Mouse (Mus musculus) granulocyte monocyte progenitor cell, adult 5-6 weeks (primary cell): Measurements from ENCODE around the gene Abcc5. TPM values are rescaled to one million over a fixed set of nuclear protein-coding genes. Genes with fewer than 3 reads are reported as not detected.
A peak's percentile ranks its signal among the peaks of the same experiment; 100 is the strongest.
"Not testable (repeated sequence)": the region's sequence is repeated elsewhere in the genome, so short reads cannot be mapped to it uniquely, and the experiment has no call there.

Experiments
- ATAC-seq: replicated peaks from 2 replicates; pipeline ENCODE4 v1.8.0; 2016; ENCODE audit warnings: mild to moderate bottlenecking, moderate TSS enrichment, inconsistent platforms; ENCODE audit not compliant: poor library complexity, severe bottlenecking
- total RNA-seq, 2 experiments: library from RNA; stranded (forward) in 1 of 2; stranded (reverse) in 1 of 2; fragments of 200-712, 200-1000 nt in 1 of 2; fragments of >200 nt in 1 of 2; fragmentation: Nextera tagmentation in 1 of 2; gene quantifications; 2 replicates each; pipeline ENCODE4 v1.2.3; 2014 to 2017

Gene Abcc5
- total RNA-seq, 2 experiments from 2014 or later = 10.7 to 16.4 TPM

GRCm38 (mm10) chr16:20371731-20372130 is 54.5 kb downstream of the Abcc5 start:
- no peak for ATAC-seq

- no peak for ATAC-seq
These were observed 58.0 kb downstream of the Abcc5 start for GRCm38 (mm10) chr16:20368221-20368620.

GRCm38 (mm10) chr16:20362121-20362520 is 64.1 kb downstream of the Abcc5 start:
- no peak for ATAC-seq

GRCm38 (mm10) chr16:20361496-20361895 is 64.7 kb downstream of the Abcc5 start:
- not testable (repeated sequence) for ATAC-seq

- ATAC-seq = peak; percentile 69
These were observed 66.4 kb downstream of the Abcc5 start for GRCm38 (mm10) chr16:20359643-20360295.

- ATAC-seq = peak; percentile 94
These were observed 68.4 kb downstream of the Abcc5 start for GRCm38 (mm10) chr16:20357837-20358236.

GRCm38 (mm10) chr16:20354762-20355161 is 71.4 kb downstream of the Abcc5 start:
- ATAC-seq = no peak

GRCm38 (mm10) chr16:20354011-20354410 is 72.2 kb downstream of the Abcc5 start:
- ATAC-seq = no peak

GRCm38 (mm10) chr16:20345464-20345863 is 80.7 kb downstream of the Abcc5 start:
- no peak for ATAC-seq

GRCm38 (mm10) chr16:20338616-20339015 is 87.6 kb downstream of the Abcc5 start:
- ATAC-seq = no peak

GRCm38 (mm10) chr16:20334918-20335317 is 91.3 kb downstream of the Abcc5 start:
- no peak for ATAC-seq

GRCm38 (mm10) chr16:20328306-20328705 is 97.9 kb downstream of the Abcc5 start:
- no peak for ATAC-seq

GRCm38 (mm10) chr16:20325286-20325685 is 100.9 kb downstream of the Abcc5 start, which contains the start of gene Cyp2ab1:
Cyp2ab1 (minus strand) TSS chr16:20325404.
- peak; percentile 80 for ATAC-seq

- ATAC-seq = peak; percentile 72
These were observed 102.3 kb downstream of the Abcc5 start for GRCm38 (mm10) chr16:20323907-20324306.

GRCm38 (mm10) chr16:20322274-20322673 is 103.9 kb downstream of the Abcc5 start:
- no peak for ATAC-seq

GRCm38 (mm10) chr16:20316770-20317169 is 109.4 kb downstream of the Abcc5 start:
- ATAC-seq = peak; percentile 100

GRCm38 (mm10) chr16:20315266-20315665 is 110.9 kb downstream of the Abcc5 start:
- no peak for ATAC-seq

GRCm38 (mm10) chr16:20312272-20312671 is 113.9 kb downstream of the Abcc5 start:
- no peak for ATAC-seq

GRCm38 (mm10) chr16:20301770-20302649 is 124.2 kb downstream of the Abcc5 start, which contains the start of gene Parl:
Parl (minus strand) TSS chr16:20302387.
- peak; percentile 83 for ATAC-seq

GRCm38 (mm10) chr16:20300076-20300475 is 126.1 kb downstream of the Abcc5 start:
- no peak for ATAC-seq
